Mouse (Mus musculus) hindbrain, embryonic 16.5 days (tissue): ENCODE results near the gene Nsmce1. TPM values are rescaled to one million over a fixed set of nuclear protein-coding genes. Genes with fewer than 3 reads are reported as not detected.

Source experiments
- ATAC-seq: fragments of 200-750 bp; cut with Nextera tagmentation; 2 replicates; pipeline ENCODE4 v1.8.0; 2017; ENCODE audit warnings: moderate TSS enrichment, moderate library complexity
- H3K27ac ChIP-seq: fragments of 300-500 bp; sonication (generic); 2 replicates; pipeline ENCODE4 v1.5.1; 2014; ENCODE audit warnings: low read depth, mild to moderate bottlenecking, control low read depth, low read length, moderate library complexity
- H3K27me3 ChIP-seq: fragments of 300-500 bp; sonication (generic); replicated peaks from 2 replicates; pipeline ENCODE4 v1.6.1; 2014; ENCODE audit warnings: low read length; ENCODE audit not compliant: control insufficient read depth, insufficient read depth
- H3K36me3 ChIP-seq: fragments of 300-500 bp; sonication (generic); 2 replicates; pipeline ENCODE4 v1.6.1; 2014; ENCODE audit warnings: mild to moderate bottlenecking, low read length, moderate library complexity, mixed read lengths; ENCODE audit not compliant: control insufficient read depth, insufficient read depth
- H3K4me1 ChIP-seq: fragments of 300-500 bp; sonication (generic); 2 replicates; pipeline ENCODE4 v1.6.1; 2014; ENCODE audit warnings: low read depth, low read length; ENCODE audit not compliant: control insufficient read depth, insufficient read depth
- H3K4me2 ChIP-seq: fragments of 300-500 bp; sonication (generic); 2 replicates; pipeline ENCODE4 v1.6.1; 2014; ENCODE audit warnings: mild to moderate bottlenecking, low read length, control low read depth, moderate library complexity
- H3K4me3 ChIP-seq: fragments of 300-500 bp; sonication (generic); 2 replicates; pipeline ENCODE4 v1.5.1; 2014; ENCODE audit warnings: mild to moderate bottlenecking, low read length, control low read depth, moderate library complexity
- H3K9ac ChIP-seq: fragments of 300-500 bp; sonication (generic); 2 replicates; pipeline ENCODE4 v1.6.1; 2014; ENCODE audit warnings: low read depth, mild to moderate bottlenecking, control low read depth, low read length, moderate library complexity
- H3K9me3 ChIP-seq: fragments of 300-500 bp; sonication (generic); 2 replicates; pipeline ENCODE4 v1.6.1; 2014; ENCODE audit warnings: mild to moderate bottlenecking, low read length, moderate library complexity; ENCODE audit not compliant: control insufficient read depth
- WGBS: fragments of 180-500 bp; shearing (Covaris S2); extraction: QIAGEN DNeasy Blood & Tissue Kit; methylation state at CpG from one replicate; pipeline ENCODE4 v1.1.7; 2014; 5-methylcytosine and 5-hydroxymethylcytosine counted together
- polyA plus RNA-seq: library from polyadenylated mRNA; unstranded; fragments of >200 nt; fragmentation: Nextera tagmentation; extraction: Ambion mirVana; gene quantifications from 2 replicates; pipeline ENCODE4 v1.2.1, GENCODE M21; 2015

The Nsmce1 gene
- polyA plus RNA-seq: 85.4 and 91.2 TPM in 2 replicates

- H3K27me3 ChIP-seq: no peaks in the 10 kb centered on the region
- H3K4me3 ChIP-seq: peak within 1 kb of the TSS; percentile 65
- peak within 1 kb of the TSS; percentile 75 for H3K4me2 ChIP-seq
- WGBS: under 1% methylated on average over 56 of the region's 56 CpGs
- no peaks in the 10 kb centered on the region for H3K9me3 ChIP-seq
- no peaks in the 10 kb centered on the region; the same call in 1 of the 2 replicates for H3K36me3 ChIP-seq
- H3K27ac ChIP-seq: peak within 1 kb of the TSS; percentile 90
- peak; percentile 99 for ATAC-seq
- peak within 1 kb of the TSS; percentile 82 for H3K9ac ChIP-seq
- peaks cover 14% of the 10 kb centered on the region for H3K4me1 ChIP-seq
These were observed at the start of gene Nsmce1 for GRCm38 (mm10) chr7:125490947-125491735. Gene Nsmce1, minus strand, starts transcription at chr7:125491596.

GRCm38 (mm10) chr7:125541026-125541425 is 49.6 kb upstream of the Nsmce1 start:
- H3K4me2 ChIP-seq: no peak overlapping the region
- WGBS: 81% methylated on average over 1 of the region's 1 CpGs
- H3K4me1 ChIP-seq: no peaks in the 10 kb centered on the region
- no peak overlapping the region for H3K9ac ChIP-seq
- no peak overlapping the region for H3K27ac ChIP-seq
- no peak overlapping the region for H3K4me3 ChIP-seq
- no peaks in the 10 kb centered on the region for H3K36me3 ChIP-seq
- ATAC-seq: no peak
- H3K27me3 ChIP-seq: no peaks in the 10 kb centered on the region
- no peaks in the 10 kb centered on the region for H3K9me3 ChIP-seq

- Histone ChIP-seq H3K4me2 (no peak overlapping the region), H3K27me3 (no peaks in the 10 kb centered on the region), H3K4me3 (no peak overlapping the region), H3K36me3 (no peaks in the 10 kb centered on the region), H3K4me1 (no peaks in the 10 kb centered on the region), H3K9ac (no peak overlapping the region), H3K27ac (no peak overlapping the region), H3K9me3 (0 out of 2 replicates have a peak, but pooled peaks cover 1% of the 10 kb centered on the region)
- ATAC-seq: no peak
- WGBS: 86% methylated on average over 3 of the region's 3 CpGs
These were observed 48.0 kb upstream of the Nsmce1 start for GRCm38 (mm10) chr7:125539351-125539750.

GRCm38 (mm10) chr7:125527901-125528580 is 36.6 kb upstream of the Nsmce1 start:
- no peaks in the 10 kb centered on the region for H3K36me3 ChIP-seq
- no peaks in the 10 kb centered on the region for H3K27me3 ChIP-seq
- H3K9me3 ChIP-seq: no peaks in the 10 kb centered on the region
- H3K4me3 ChIP-seq: no peak overlapping the region
- H3K9ac ChIP-seq: no peak overlapping the region
- no peaks in the 10 kb centered on the region for H3K4me1 ChIP-seq
- H3K4me2 ChIP-seq: no peak overlapping the region
- H3K27ac ChIP-seq: no peak overlapping the region
- no peak for ATAC-seq
- WGBS: 89% methylated on average over 9 of the region's 9 CpGs

- no peak overlapping the region for H3K27ac ChIP-seq
- no peaks in the 10 kb centered on the region for H3K4me1 ChIP-seq
- no peak overlapping the region for H3K4me3 ChIP-seq
- H3K9me3 ChIP-seq: no peaks in the 10 kb centered on the region
- H3K36me3 ChIP-seq: no peaks in the 10 kb centered on the region
- no peak for ATAC-seq
- WGBS: 93% methylated on average over 6 of the region's 6 CpGs
- no peak overlapping the region for H3K4me2 ChIP-seq
- H3K9ac ChIP-seq: no peak overlapping the region
- no peaks in the 10 kb centered on the region for H3K27me3 ChIP-seq
These were observed 35.8 kb upstream of the Nsmce1 start for GRCm38 (mm10) chr7:125527186-125527585.

- Histone ChIP-seq H3K9me3 (no peaks in the 10 kb centered on the region), H3K4me2 (no peak overlapping the region), H3K4me1 (no peaks in the 10 kb centered on the region), H3K27me3 (no peaks in the 10 kb centered on the region), H3K27ac (no peak overlapping the region), H3K4me3 (no peak overlapping the region), H3K36me3 (no peaks in the 10 kb centered on the region), H3K9ac (no peak overlapping the region)
- 80% methylated on average over 3 of the region's 3 CpGs for WGBS
- no peak for ATAC-seq
These were observed 31.7 kb upstream of the Nsmce1 start for GRCm38 (mm10) chr7:125523051-125523450.

GRCm38 (mm10) chr7:125519715-125520114 is 28.3 kb upstream of the Nsmce1 start:
- no peak overlapping the region for H3K4me3 ChIP-seq
- no peak overlapping the region for H3K4me2 ChIP-seq
- no peaks in the 10 kb centered on the region for H3K27me3 ChIP-seq
- no peaks in the 10 kb centered on the region for H3K4me1 ChIP-seq
- no peaks in the 10 kb centered on the region for H3K9me3 ChIP-seq
- no peak overlapping the region for H3K9ac ChIP-seq
- H3K36me3 ChIP-seq: no peaks in the 10 kb centered on the region
- ATAC-seq: no peak
- H3K27ac ChIP-seq: no peak overlapping the region
- 80% methylated on average over 3 of the region's 3 CpGs for WGBS

- 78% methylated on average over 6 of the region's 6 CpGs for WGBS
- Histone ChIP-seq H3K4me2 (no peak overlapping the region), H3K9ac (no peak overlapping the region), H3K4me1 (no peaks in the 10 kb centered on the region), H3K36me3 (no peaks in the 10 kb centered on the region), H3K27me3 (no peaks in the 10 kb centered on the region), H3K9me3 (no peaks in the 10 kb centered on the region), H3K4me3 (no peak overlapping the region), H3K27ac (no peak overlapping the region)
- no peak for ATAC-seq
These were observed 26.1 kb upstream of the Nsmce1 start for GRCm38 (mm10) chr7:125517470-125517869.

- no peaks in the 10 kb centered on the region for H3K36me3 ChIP-seq
- H3K27ac ChIP-seq: no peak overlapping the region
- H3K4me1 ChIP-seq: no peaks in the 10 kb centered on the region
- no peak overlapping the region for H3K4me3 ChIP-seq
- 90% methylated on average over 8 of the region's 8 CpGs for WGBS
- no peak for ATAC-seq
- no peaks in the 10 kb centered on the region for H3K9me3 ChIP-seq
- no peak overlapping the region for H3K4me2 ChIP-seq
- no peaks in the 10 kb centered on the region for H3K27me3 ChIP-seq
- no peak overlapping the region for H3K9ac ChIP-seq
These were observed 25.3 kb upstream of the Nsmce1 start for GRCm38 (mm10) chr7:125516723-125517122.
